ENCODE assay signal across 13 mouse cellular contexts in the genomic region with DNA sequence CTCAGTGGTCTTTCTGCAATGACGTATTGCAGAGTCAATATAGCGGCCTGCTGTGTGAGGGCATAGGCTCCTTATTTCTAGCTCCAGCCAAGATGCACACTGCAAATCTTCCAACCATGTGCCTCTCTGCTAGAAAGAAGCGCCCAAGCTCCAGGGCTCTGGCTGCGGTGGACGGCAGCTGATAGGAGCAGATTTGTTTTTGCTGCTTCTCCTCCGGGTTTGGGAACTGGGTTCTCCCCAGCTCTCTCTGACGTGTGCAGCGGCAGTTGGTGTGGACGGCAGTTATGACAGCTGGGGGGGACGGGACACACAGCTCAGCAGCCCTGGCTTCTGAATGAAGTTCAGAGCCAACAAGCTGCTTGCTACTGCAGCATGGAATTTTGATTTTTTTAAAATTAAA.
DNase-seq lines count a peak whose midpoint lies in the region; ATAC-seq and TF ChIP-seq lines count a peak whose summit lies in the region.
"Had no signal": no experiment of that assay in that cellular context is flagged by ENCODE, and none has a peak within 500 bp of the region (broad histone marks: within the 10 kb centered on the region; RNA-seq: fewer than 3 reads in every experiment).

No protein-coding gene starts in this region.

- ATAC-seq in midbrain, embryonic 15.5 days (replicated peaks) = no peak

- H3K4me2 ChIP-seq in midbrain, embryonic 15.5 days = no peak overlapping the region
- H3K4me2 ChIP-seq: embryonic facial prominence, embryonic 12.5 days; limb, embryonic 12.5 days had no signal

- H3K27ac ChIP-seq in gastrocnemius, adult 2 months = no peak overlapping the region
- no peak overlapping the region for H3K27ac ChIP-seq in midbrain, embryonic 15.5 days
- H3K27ac ChIP-seq: embryonic facial prominence, embryonic 12.5 days; limb, embryonic 12.5 days had no signal

- H3K4me1 ChIP-seq in midbrain, embryonic 15.5 days = no peaks in the 10 kb centered on the region
- H3K4me1 ChIP-seq: embryonic facial prominence, embryonic 12.5 days; limb, embryonic 12.5 days; megakaryocyte, embryonic 14.5 days had no signal

- intact Hi-C loops in gastrocnemius, adult 2 months (cut with DNase I) = loop anchor here (5.0 kb wide), 1 partner anchor 150 kb away; a partner anchor contains a TSS

- H3K4me3 ChIP-seq in gastrocnemius, adult 2 months = no peak overlapping the region
- no peak overlapping the region for H3K4me3 ChIP-seq in midbrain, embryonic 15.5 days
- H3K4me3 ChIP-seq: embryonic facial prominence, embryonic 12.5 days; limb, embryonic 12.5 days; megakaryocyte, embryonic 14.5 days had no signal

- DNase-seq in kidney, adult 11 months = peak; percentile 7
- no peak for DNase-seq in kidney, adult 9 months
- peak; percentile 71 for DNase-seq in brain, adult 2 months (ENCODE audit: low read depth, low spot score)
- peak; percentile 14 to 15 for DNase-seq in heart, adult 9 months (ENCODE audit: low spot score in 2 of 2)
- peak; percentile 57 to 68 for DNase-seq in layer of hippocampus, postnatal 36 days
- DNase-seq in spleen, postnatal 4 days (ENCODE audit: low spot score in 2 of 2) = no peak
- no peak for DNase-seq in gastrocnemius, adult 2 months
- DNase-seq: gastrocnemius, postnatal 36 days; thymus, postnatal 25 days had no signal

- no peak overlapping the region for H3K9ac ChIP-seq in midbrain, embryonic 15.5 days
- H3K9ac ChIP-seq: embryonic facial prominence, embryonic 12.5 days; limb, embryonic 12.5 days had no signal

- H3K9me3 ChIP-seq in midbrain, embryonic 15.5 days = no peaks in the 10 kb centered on the region
- H3K9me3 ChIP-seq: embryonic facial prominence, embryonic 12.5 days; limb, embryonic 12.5 days; megakaryocyte, embryonic 14.5 days had no signal

- WGBS in midbrain, embryonic 15.5 days = 86% methylated on average over 10 of the region's 10 CpGs

- H3K36me3 ChIP-seq in midbrain, embryonic 15.5 days (replicated peaks) = no peaks in the 10 kb centered on the region
- H3K36me3 ChIP-seq: embryonic facial prominence, embryonic 12.5 days; limb, embryonic 12.5 days had no signal

- TF ChIP-seq CTCF in gastrocnemius, adult 2 months (IDR thresholded peaks at IDR 0.05) = no peak

- no peaks in the 10 kb centered on the region for H3K27me3 ChIP-seq in midbrain, embryonic 15.5 days (replicated peaks)
- H3K27me3 ChIP-seq: embryonic facial prominence, embryonic 12.5 days; limb, embryonic 12.5 days; megakaryocyte, embryonic 14.5 days had no signal

Comparison
In these comparisons a context has a peak if more than half of its experiments do, and no peak if none do; other contexts are left out.
1. DNase-seq: peak in kidney, adult 11 months (single experiment), brain, adult 2 months (single experiment), heart, adult 9 months (2 of 2) and layer of hippocampus, postnatal 36 days (2 of 2); none in kidney, adult 9 months (single experiment), spleen, postnatal 4 days (0 of 2) and gastrocnemius, adult 2 months (single experiment).